Mouse (Mus musculus): ENCODE measurements around the gene Tmem136.

Gene Tmem136

GRCm38 (mm10) chr9:43107555-43107954 lies 8.8 kb downstream of the Tmem136 start:
- DNase-seq = no peak

- DNase-seq = peak; percentile 58
Observed at GRCm38 (mm10) chr9:43107187-43107517, 9.2 kb downstream of the Tmem136 start, which contains the start of gene Arhgef12. Gene Arhgef12 (minus strand): TSS chr9:43107239.

- no peak for DNase-seq
Observed at GRCm38 (mm10) chr9:43106426-43107186, 9.8 kb downstream of the Tmem136 start.

GRCm38 (mm10) chr9:43105664-43106361 lies 10.6 kb downstream of the Tmem136 start:
- peak; percentile 92 for DNase-seq

GRCm38 (mm10) chr9:43104873-43105663 lies 11.3 kb downstream of the Tmem136 start:
- DNase-seq = peak; percentile 74

GRCm38 (mm10) chr9:43104526-43104872 lies 11.9 kb downstream of the Tmem136 start:
- DNase-seq = peak; percentile 40

- no peak for DNase-seq
Observed at GRCm38 (mm10) chr9:43103675-43104299, 12.6 kb downstream of the Tmem136 start.

- DNase-seq = no peak
Observed at GRCm38 (mm10) chr9:43102931-43103330, 13.4 kb downstream of the Tmem136 start.

- DNase-seq = no peak
Observed at GRCm38 (mm10) chr9:43101936-43102595, 14.3 kb downstream of the Tmem136 start.

GRCm38 (mm10) chr9:43098922-43099321 lies 17.4 kb downstream of the Tmem136 start:
- DNase-seq = no peak

GRCm38 (mm10) chr9:43097801-43098557 lies 18.4 kb downstream of the Tmem136 start:
- no peak for DNase-seq

- DNase-seq = no peak
Observed at GRCm38 (mm10) chr9:43096337-43096736, 20.0 kb downstream of the Tmem136 start.

- DNase-seq = no peak
Observed at GRCm38 (mm10) chr9:43094828-43095227, 21.5 kb downstream of the Tmem136 start.

GRCm38 (mm10) chr9:43093803-43094202 lies 22.6 kb downstream of the Tmem136 start:
- DNase-seq = no peak

- DNase-seq = no peak
Observed at GRCm38 (mm10) chr9:43085686-43086285, 30.6 kb downstream of the Tmem136 start.

GRCm38 (mm10) chr9:43084496-43085362 lies 31.6 kb downstream of the Tmem136 start:
- no peak for DNase-seq

- no peak for DNase-seq
Observed at GRCm38 (mm10) chr9:43083441-43084055, 32.8 kb downstream of the Tmem136 start.

- DNase-seq = no peak
Observed at GRCm38 (mm10) chr9:43078711-43079110, 37.7 kb downstream of the Tmem136 start.

GRCm38 (mm10) chr9:43076163-43076562 lies 40.2 kb downstream of the Tmem136 start:
- no peak for DNase-seq

- no peak for DNase-seq
Observed at GRCm38 (mm10) chr9:43074611-43075010, 41.8 kb downstream of the Tmem136 start.

All from kidney, adult 11 months (tissue).